Mouse (Mus musculus) v-Abl transformed pro-B cells (cell line): ENCODE data around the gene Snapc4.

Source experiments
- in situ Hi-C, 2 experiments: fragments of 400-800 bp; cut with MboI; formaldehyde crosslinking; loops; one replicate each; pipeline ENCODE4 v1.15.1; 2025; ENCODE audit not compliant: unreplicated experiment in 2 of 2

The Snapc4 gene

GRCm38 (mm10) chr2:26317371-26317770 lies 63.1 kb downstream of the Snapc4 start:
- in situ Hi-C loops, result loop anchor here (10.0 to 25.0 kb wide), 2 partner anchors 127 to 595 kb away; partner anchors contain the start of genes Sec16a (in 2 of the 2), Med22 (in 1 of the 2), Rpl7a (in 1 of the 2) and Surf1 (in 1 of the 2)

- in situ Hi-C loops, result loop anchor here (10.0 to 25.0 kb wide), 2 partner anchors 128 to 596 kb away; partner anchors contain the start of genes Sec16a (in 2 of the 2), Med22 (in 1 of the 2), Rpl7a (in 1 of the 2) and Surf1 (in 1 of the 2)
Measured at GRCm38 (mm10) chr2:26316576-26317246, 63.7 kb downstream of the Snapc4 start.

- in situ Hi-C loops, result loop anchor here (10.0 to 25.0 kb wide), 2 partner anchors 129 to 596 kb away; partner anchors contain the start of genes Sec16a (in 2 of the 2), Med22 (in 1 of the 2), Rpl7a (in 1 of the 2) and Surf1 (in 1 of the 2)
Measured at GRCm38 (mm10) chr2:26315925-26316311, 64.5 kb downstream of the Snapc4 start.

GRCm38 (mm10) chr2:26315072-26315924 lies 65.2 kb downstream of the Snapc4 start, which contains the start of gene Gpsm1:
Gene Gpsm1 (plus strand): TSS chr2:26315515.
- in situ Hi-C loops, result loop anchor here (10.0 to 25.0 kb wide), 2 partner anchors 130 to 597 kb away; partner anchors contain the start of genes Sec16a (in 2 of the 2), Med22 (in 1 of the 2), Rpl7a (in 1 of the 2) and Surf1 (in 1 of the 2)

- in situ Hi-C loops, result loop anchor here (10.0 to 25.0 kb wide), 2 partner anchors 130 to 598 kb away; partner anchors contain the start of genes Sec16a (in 2 of the 2), Med22 (in 1 of the 2), Rpl7a (in 1 of the 2) and Surf1 (in 1 of the 2)
Measured at GRCm38 (mm10) chr2:26314281-26315071, 66.0 kb downstream of the Snapc4 start.

GRCm38 (mm10) chr2:26313394-26313793 lies 67.1 kb downstream of the Snapc4 start:
- in situ Hi-C loops, result loop anchor here (10.0 to 25.0 kb wide), 2 partner anchors 131 to 599 kb away; partner anchors contain the start of genes Sec16a (in 2 of the 2), Med22 (in 1 of the 2), Rpl7a (in 1 of the 2) and Surf1 (in 1 of the 2)

GRCm38 (mm10) chr2:26312812-26313211 lies 67.6 kb downstream of the Snapc4 start:
- in situ Hi-C loops, result loop anchor here (10.0 to 25.0 kb wide), 2 partner anchors 132 to 599 kb away; partner anchors contain the start of genes Sec16a (in 2 of the 2), Med22 (in 1 of the 2), Rpl7a (in 1 of the 2) and Surf1 (in 1 of the 2)
